Mouse (Mus musculus) forebrain, embryonic 14.5 days (tissue): ENCODE results near the gene Fto. TPM values are rescaled to one million over a fixed set of nuclear protein-coding genes. Genes with fewer than 3 reads are reported as not detected.

Experiments
- ATAC-seq: fragments of 200-750 bp; cut with Nextera tagmentation; 2 replicates; pipeline ENCODE4 v1.8.0; 2017; ENCODE audit warnings: mild to moderate bottlenecking, moderate library complexity
- DNase-seq: peaks from one replicate; pipeline ENCODE4 v3.0.0-alpha.2; 2015; ENCODE audit warnings: low spot score
- H3K27ac ChIP-seq: fragments of 300-500 bp; sonication (generic); 2 replicates; pipeline ENCODE4 v1.5.1; 2014; ENCODE audit warnings: low read depth, mild to moderate bottlenecking, control low read depth, low read length, moderate library complexity
- H3K27me3 ChIP-seq: fragments of 300-500 bp; sonication (generic); replicated peaks from 2 replicates; pipeline ENCODE4 v1.6.1; 2014; ENCODE audit warnings: low read length, control low read depth, mixed read lengths; ENCODE audit not compliant: control insufficient read depth, insufficient read depth
- H3K36me3 ChIP-seq: fragments of 300-500 bp; sonication (generic); 2 replicates; pipeline ENCODE4 v1.6.1; 2014; ENCODE audit warnings: low read length, control low read depth; ENCODE audit not compliant: control insufficient read depth, insufficient read depth
- H3K4me1 ChIP-seq: fragments of 300-500 bp; sonication (generic); 2 replicates; pipeline ENCODE4 v1.6.1; 2014; ENCODE audit warnings: antibody characterized with exemption, low read length, control low read depth; ENCODE audit not compliant: control insufficient read depth, insufficient read depth
- H3K4me2 ChIP-seq: fragments of 300-500 bp; sonication (generic); 2 replicates; pipeline ENCODE4 v1.6.1; 2014; ENCODE audit warnings: mild to moderate bottlenecking, control low read depth, low read length
- H3K4me3 ChIP-seq: fragments of 300-500 bp; sonication (generic); 2 replicates; pipeline ENCODE4 v1.5.1; 2014; ENCODE audit warnings: low read depth, low read length, control low read depth
- H3K9ac ChIP-seq: fragments of 300-500 bp; sonication (generic); 2 replicates; pipeline ENCODE4 v1.6.1; 2014; ENCODE audit warnings: mild to moderate bottlenecking, low read length, control low read depth, moderate library complexity
- H3K9me3 ChIP-seq: fragments of 300-500 bp; sonication (generic); replicated peaks from 2 replicates; pipeline ENCODE4 v1.6.1; 2016; ENCODE audit warnings: low read length, control low read depth, mixed read lengths; ENCODE audit not compliant: control insufficient read depth
- WGBS: fragments of 180-500 bp; shearing (Covaris S2); extraction: QIAGEN DNeasy Blood & Tissue Kit; methylation state at CpG from one replicate; pipeline ENCODE4 v1.1.7; 2014; 5-methylcytosine and 5-hydroxymethylcytosine counted together
- polyA plus RNA-seq: library from polyadenylated mRNA; unstranded; fragments of >200 nt; fragmentation: Nextera tagmentation; extraction: Ambion mirVana; gene quantifications from 2 replicates; pipeline ENCODE4 v1.2.1, GENCODE M21; 2014

Fto gene
- polyA plus RNA-seq, 1 experiment from 2014 or later: 103 TPM

- DNase-seq (no peak), ATAC-seq (no peak)
- Histone ChIP-seq H3K4me1 (no peaks in the 10 kb centered on the region), H3K4me3 (no peak overlapping the region), H3K36me3 (no peaks in the 10 kb centered on the region; the same call in 1 of the 2 replicates), H3K4me2 (no peak overlapping the region), H3K9me3 (no peaks in the 10 kb centered on the region), H3K9ac (no peak overlapping the region), H3K27me3 (no peaks in the 10 kb centered on the region), H3K27ac (no peak overlapping the region)
- WGBS: 86% methylated on average over 4 of the region's 4 CpGs
Measured at GRCm38 (mm10) chr8:91486394-91486793, 173.1 kb downstream of the Fto start.

GRCm38 (mm10) chr8:91487456-91487855 lies 174.1 kb downstream of the Fto start:
- Histone ChIP-seq H3K36me3 (no peaks in the 10 kb centered on the region; the same call in 1 of the 2 replicates), H3K27me3 (no peaks in the 10 kb centered on the region), H3K4me3 (no peak overlapping the region), H3K9me3 (no peaks in the 10 kb centered on the region), H3K4me2 (no peak overlapping the region), H3K9ac (no peak overlapping the region), H3K4me1 (no peaks in the 10 kb centered on the region), H3K27ac (no peak overlapping the region)
- DNase-seq (no peak), ATAC-seq (no peak)
- 81% methylated on average over 2 of the region's 2 CpGs for WGBS

DNA sequence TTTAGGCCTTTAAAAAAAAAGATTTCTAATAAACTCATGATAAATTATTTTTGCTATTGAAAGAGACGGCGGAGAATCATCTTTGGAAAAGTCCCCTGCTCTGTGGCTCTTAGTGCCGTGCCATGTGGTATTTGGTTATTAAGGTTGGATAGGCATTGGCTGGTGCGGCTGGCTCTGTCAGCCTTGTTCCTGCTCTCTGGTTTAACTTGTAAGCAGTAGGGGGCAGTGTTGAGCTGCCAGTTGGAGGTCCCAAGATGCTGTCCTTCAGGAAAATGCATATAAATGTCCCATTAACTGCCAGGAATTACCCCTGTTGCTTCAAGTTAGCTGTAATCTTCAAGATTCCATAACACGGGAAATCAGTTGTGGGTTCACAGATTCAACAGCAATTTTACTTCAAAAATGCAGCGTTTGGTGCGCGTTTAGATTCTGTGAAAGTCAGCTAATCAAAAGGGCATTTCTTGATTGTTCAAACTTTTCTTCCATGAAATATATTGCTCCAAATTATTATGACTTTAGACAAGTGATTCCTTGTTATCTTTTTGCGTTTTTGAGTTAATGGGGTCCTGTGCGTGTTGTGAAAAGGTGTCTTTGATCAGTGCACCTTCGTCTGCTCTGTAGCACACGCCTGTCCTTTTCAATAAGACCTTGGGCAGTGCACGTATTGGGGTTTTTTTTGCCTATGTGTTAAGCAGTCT lies 174.9 kb downstream of the Fto start:
- Histone ChIP-seq H3K4me2 (no peak overlapping the region), H3K9me3 (no peaks in the 10 kb centered on the region), H3K27me3 (no peaks in the 10 kb centered on the region), H3K27ac (no peak overlapping the region), H3K9ac (no peak overlapping the region), H3K4me3 (no peak overlapping the region), H3K4me1 (no peaks in the 10 kb centered on the region), H3K36me3 (no peaks in the 10 kb centered on the region; the same call in 1 of the 2 replicates)
- 55% methylated on average over 13 of the region's 13 CpGs for WGBS
- DNase-seq (peak; percentile 87), ATAC-seq (0 out of 2 replicates have a peak, but pooled peaks have one; percentile 46)

- Histone ChIP-seq H3K9ac (no peak overlapping the region), H3K4me2 (no peak overlapping the region), H3K4me1 (no peaks in the 10 kb centered on the region), H3K9me3 (no peaks in the 10 kb centered on the region), H3K36me3 (no peaks in the 10 kb centered on the region), H3K4me3 (no peak overlapping the region), H3K27ac (no peak overlapping the region), H3K27me3 (no peaks in the 10 kb centered on the region)
- DNase-seq: no peak
- ATAC-seq: no peak
- 75% methylated on average over 10 of the region's 10 CpGs for WGBS
Measured at GRCm38 (mm10) chr8:91488784-91489450, 175.6 kb downstream of the Fto start.

GRCm38 (mm10) chr8:91490065-91490464 lies 176.7 kb downstream of the Fto start:
- Histone ChIP-seq H3K36me3 (no peaks in the 10 kb centered on the region), H3K9me3 (no peaks in the 10 kb centered on the region), H3K4me2 (no peak overlapping the region), H3K9ac (no peak overlapping the region), H3K4me3 (no peak overlapping the region), H3K4me1 (no peaks in the 10 kb centered on the region), H3K27ac (no peak overlapping the region), H3K27me3 (no peaks in the 10 kb centered on the region)
- 84% methylated on average over 5 of the region's 5 CpGs for WGBS
- DNase-seq: no peak
- ATAC-seq: no peak

- no peak for DNase-seq
Measured at GRCm38 (mm10) chr8:91493373-91493772, 180.0 kb downstream of the Fto start.

DNA sequence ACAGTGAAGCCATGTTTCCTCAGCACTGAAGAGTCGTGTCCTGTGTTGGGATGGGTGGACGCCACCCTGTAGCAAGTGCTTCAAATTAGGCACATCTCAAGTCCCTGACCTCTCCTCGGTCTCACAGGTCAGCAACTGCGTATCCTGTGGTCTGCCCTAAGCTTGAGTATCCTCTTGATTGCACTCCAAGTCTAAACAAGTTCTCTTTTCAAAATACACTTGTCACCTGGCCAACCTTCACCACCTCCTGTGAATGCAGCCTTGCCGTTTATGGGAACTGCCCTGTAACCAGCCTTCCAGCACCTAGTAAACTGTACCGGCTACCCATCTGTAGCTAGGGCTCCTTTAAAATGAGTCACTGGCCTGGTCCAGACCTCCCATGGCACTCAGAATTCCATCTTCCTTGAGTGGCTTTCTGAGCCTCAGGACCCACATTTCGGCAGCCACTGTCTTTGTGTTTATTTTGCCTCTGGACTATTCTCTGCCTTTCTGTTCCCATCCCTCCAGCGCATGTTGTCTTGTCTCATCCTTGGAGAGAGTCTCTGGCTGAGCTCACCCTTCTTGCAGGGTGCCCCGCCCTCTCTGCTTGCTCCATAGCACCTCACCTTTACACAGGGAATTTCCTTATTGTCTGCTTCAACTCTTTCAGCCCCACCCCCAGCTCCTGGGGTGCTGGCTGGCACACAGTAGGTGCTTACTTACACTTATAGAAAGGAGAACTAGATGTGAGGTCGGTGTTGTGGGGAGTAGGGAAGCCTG lies 181.4 kb downstream of the Fto start:
- Histone ChIP-seq H3K9ac (no peak overlapping the region), H3K4me2 (no peak overlapping the region), H3K27ac (no peak overlapping the region), H3K36me3 (no peaks in the 10 kb centered on the region), H3K4me3 (no peak overlapping the region), H3K9me3 (no peaks in the 10 kb centered on the region), H3K27me3 (no peaks in the 10 kb centered on the region), H3K4me1 (peaks cover 3% of the 10 kb centered on the region; the same call in 1 of the 2 replicates)
- ATAC-seq (no peak), DNase-seq (no peak)
- 56% methylated on average over 10 of the region's 10 CpGs for WGBS

More at GRCm38 (mm10) chr8:91493373-91493772, 180.0 kb downstream of the Fto start:
- 72% methylated on average over 8 of the region's 8 CpGs for WGBS
- Histone ChIP-seq H3K27ac (no peak overlapping the region), H3K9me3 (no peaks in the 10 kb centered on the region), H3K4me2 (no peak overlapping the region), H3K9ac (no peak overlapping the region), H3K4me1 (peaks cover 3% of the 10 kb centered on the region; the same call in 1 of the 2 replicates), H3K27me3 (no peaks in the 10 kb centered on the region), H3K4me3 (no peak overlapping the region), H3K36me3 (no peaks in the 10 kb centered on the region)
- no peak for ATAC-seq

DNA sequence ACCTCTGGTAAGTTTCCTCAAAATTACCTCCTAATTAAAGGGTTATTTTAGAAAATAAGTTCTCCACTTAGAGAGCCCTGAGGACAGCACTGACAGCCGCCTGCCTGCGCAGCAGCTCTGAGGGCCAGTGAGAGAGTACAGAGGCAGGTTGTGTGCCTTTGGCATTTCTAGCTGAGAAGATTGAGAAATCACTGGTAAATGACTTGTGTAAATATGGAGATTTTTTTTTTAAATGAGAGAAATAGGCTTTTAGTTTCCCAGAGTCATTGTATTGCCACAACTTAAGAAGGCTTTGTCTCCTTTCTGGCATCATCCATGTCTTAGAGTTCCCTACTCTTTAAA lies 181.9 kb downstream of the Fto start:
- no peak overlapping the region for H3K4me2 ChIP-seq
- no peak overlapping the region for H3K27ac ChIP-seq
- no peaks in the 10 kb centered on the region for H3K27me3 ChIP-seq
- no peak for DNase-seq
- H3K9me3 ChIP-seq: no peaks in the 10 kb centered on the region
- H3K36me3 ChIP-seq: no peaks in the 10 kb centered on the region
- H3K4me1 ChIP-seq: peaks cover 3% of the 10 kb centered on the region; the same call in 1 of the 2 replicates
- 65% methylated on average over 2 of the region's 2 CpGs for WGBS
- H3K9ac ChIP-seq: no peak overlapping the region
- ATAC-seq: no peak
- no peak overlapping the region for H3K4me3 ChIP-seq
